Mouse (Mus musculus) yolk sac, embryonic 10.5 days (tissue): ENCODE data around the gene Pias1.
"Not testable (repeated sequence)": the region's sequence is repeated elsewhere in the genome, so short reads cannot be mapped to it uniquely, and the experiment has no call there.

Experiments used
- DNase-seq: peaks from one replicate; pipeline ENCODE4 v3.0.0-alpha.2; 2017; ENCODE audit warnings: low spot score

Gene Pias1

GRCm38 (mm10) chr9:62940966-62941365 is 46.8 kb downstream of the Pias1 start:
- no peak for DNase-seq

GRCm38 (mm10) chr9:62935854-62936253 is 51.9 kb downstream of the Pias1 start:
- DNase-seq: no peak

- no peak for DNase-seq
These were observed 52.9 kb downstream of the Pias1 start for GRCm38 (mm10) chr9:62934700-62935400.

- no peak for DNase-seq
These were observed 55.0 kb downstream of the Pias1 start for GRCm38 (mm10) chr9:62932575-62933339.

GRCm38 (mm10) chr9:62924886-62925610 is 62.7 kb downstream of the Pias1 start:
- DNase-seq: no peak

- DNase-seq: no peak
These were observed 66.8 kb downstream of the Pias1 start for GRCm38 (mm10) chr9:62920877-62921276.

- DNase-seq: no peak
These were observed 70.7 kb downstream of the Pias1 start for GRCm38 (mm10) chr9:62917059-62917458.

- no peak for DNase-seq
These were observed 74.2 kb downstream of the Pias1 start for GRCm38 (mm10) chr9:62913390-62914069.

- DNase-seq: no peak
These were observed 82.7 kb downstream of the Pias1 start for GRCm38 (mm10) chr9:62905039-62905438.

GRCm38 (mm10) chr9:62903841-62904240 is 83.9 kb downstream of the Pias1 start:
- no peak for DNase-seq

- DNase-seq: no peak
These were observed 86.0 kb downstream of the Pias1 start for GRCm38 (mm10) chr9:62901736-62902135.

- no peak for DNase-seq
These were observed 93.2 kb downstream of the Pias1 start for GRCm38 (mm10) chr9:62894486-62894885.

GRCm38 (mm10) chr9:62881871-62882270 is 105.9 kb downstream of the Pias1 start:
- DNase-seq: no peak

- DNase-seq: no peak
These were observed 109.9 kb downstream of the Pias1 start for GRCm38 (mm10) chr9:62877825-62878224.

- no peak for DNase-seq
These were observed 110.6 kb downstream of the Pias1 start for GRCm38 (mm10) chr9:62876966-62877616.

- DNase-seq: no peak
These were observed 117.0 kb downstream of the Pias1 start for GRCm38 (mm10) chr9:62870728-62871127.

- DNase-seq: not testable (repeated sequence)
These were observed 118.5 kb downstream of the Pias1 start for GRCm38 (mm10) chr9:62869236-62869635.

GRCm38 (mm10) chr9:62860866-62861265 is 126.9 kb downstream of the Pias1 start:
- DNase-seq: no peak

- not testable (repeated sequence) for DNase-seq
These were observed 127.6 kb downstream of the Pias1 start for GRCm38 (mm10) chr9:62860102-62860501.

- DNase-seq: peak; percentile 49
These were observed 129.3 kb downstream of the Pias1 start for GRCm38 (mm10) chr9:62858266-62859019.

- peak; percentile 67 for DNase-seq
These were observed 129.9 kb downstream of the Pias1 start, which contains the start of gene Calml4 for GRCm38 (mm10) chr9:62857719-62858261. Gene Calml4 (plus strand): TSS chr9:62858080.
